Mouse (Mus musculus): ENCODE measurements at regions not wholly inside any gene's neighbourhood (a gene's known extent, or its start where the extent isn't known, plus 50 kb on each side); places are given as distances from the start of the nearest gene placed in this dataset.

DNA sequence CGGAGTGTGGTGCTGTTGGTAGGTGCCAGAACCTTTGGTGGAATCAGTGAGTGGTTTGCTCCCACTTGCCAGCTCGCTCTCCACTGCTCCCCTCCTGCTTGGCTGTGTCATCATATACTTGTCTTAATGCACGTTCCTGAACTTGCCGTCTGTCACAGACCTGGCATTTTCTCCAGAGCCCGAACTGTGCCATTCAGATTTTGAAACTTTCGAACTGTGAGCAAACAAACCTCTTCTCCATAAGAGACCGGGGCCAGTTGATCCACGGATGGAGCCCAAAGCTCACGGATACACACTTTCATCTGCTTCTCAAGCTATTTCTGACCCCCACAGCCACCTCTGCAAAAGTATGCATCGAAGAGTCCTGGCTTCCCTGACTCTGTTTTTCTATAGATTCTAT, 141.0 kb upstream of the Rreb1 start:
- Histone ChIP-seq H3K36me3 (ENCODE audit: insufficient read depth, low read length) (no peaks in the 10 kb centered on the region), H3K9me3 (ENCODE audit: low read length) (peaks cover 9% of the 10 kb centered on the region), H3K4me3 (replicated peaks; ENCODE audit: low read length) (no peak overlapping the region), H3K4me1 (replicated peaks; ENCODE audit: low read depth, low read length) (no peaks in the 10 kb centered on the region), H3K27me3 (ENCODE audit: insufficient read depth, low read length) (no peaks in the 10 kb centered on the region)
- no peak for TF ChIP-seq POU5F1 (IDR thresholded peaks at IDR 0.05; ENCODE audit: borderline replicate concordance, low read length)
- TF ChIP-seq CTCF (conservative IDR thresholded peaks at IDR 0.05; ENCODE audit: low read length): no peak
- no peak for TF ChIP-seq NANOG (IDR thresholded peaks at IDR 0.05; ENCODE audit: borderline replicate concordance, low read length)

DNA sequence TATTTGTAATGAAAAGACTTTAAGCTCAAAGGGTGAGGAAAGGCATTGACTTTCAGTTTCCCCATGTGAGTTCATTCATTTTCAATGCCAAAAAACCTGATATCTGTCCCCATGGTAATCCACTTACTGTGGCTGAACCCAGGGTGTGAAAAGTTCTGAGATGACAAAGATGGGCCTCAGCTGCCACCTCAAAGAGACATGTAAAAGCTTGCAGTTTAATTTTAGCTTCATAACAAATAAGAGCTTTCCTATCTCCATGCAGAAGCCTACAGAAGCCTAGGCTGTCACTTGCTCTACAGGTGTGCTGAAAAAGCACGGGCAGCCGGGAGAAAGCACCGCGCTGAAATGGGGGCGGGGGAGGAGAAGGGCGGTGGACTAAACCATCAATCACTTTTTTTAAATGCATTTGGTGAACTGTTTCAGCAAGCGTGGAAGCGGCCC, 140.1 kb upstream of the Rreb1 start:
- no peak for TF ChIP-seq POU5F1 (IDR thresholded peaks at IDR 0.05; ENCODE audit: borderline replicate concordance, low read length)
- no peak for TF ChIP-seq CTCF (conservative IDR thresholded peaks at IDR 0.05; ENCODE audit: low read length)
- no peak for TF ChIP-seq NANOG (IDR thresholded peaks at IDR 0.05; ENCODE audit: borderline replicate concordance, low read length)
- Histone ChIP-seq H3K4me3 (replicated peaks; ENCODE audit: low read length) (no peak overlapping the region), H3K36me3 (ENCODE audit: insufficient read depth, low read length) (no peaks in the 10 kb centered on the region), H3K9me3 (ENCODE audit: low read length) (no peaks in the 10 kb centered on the region; the same call in 1 of the 2 replicates), H3K27me3 (ENCODE audit: insufficient read depth, low read length) (no peaks in the 10 kb centered on the region), H3K4me1 (replicated peaks; ENCODE audit: low read depth, low read length) (no peaks in the 10 kb centered on the region)

DNA sequence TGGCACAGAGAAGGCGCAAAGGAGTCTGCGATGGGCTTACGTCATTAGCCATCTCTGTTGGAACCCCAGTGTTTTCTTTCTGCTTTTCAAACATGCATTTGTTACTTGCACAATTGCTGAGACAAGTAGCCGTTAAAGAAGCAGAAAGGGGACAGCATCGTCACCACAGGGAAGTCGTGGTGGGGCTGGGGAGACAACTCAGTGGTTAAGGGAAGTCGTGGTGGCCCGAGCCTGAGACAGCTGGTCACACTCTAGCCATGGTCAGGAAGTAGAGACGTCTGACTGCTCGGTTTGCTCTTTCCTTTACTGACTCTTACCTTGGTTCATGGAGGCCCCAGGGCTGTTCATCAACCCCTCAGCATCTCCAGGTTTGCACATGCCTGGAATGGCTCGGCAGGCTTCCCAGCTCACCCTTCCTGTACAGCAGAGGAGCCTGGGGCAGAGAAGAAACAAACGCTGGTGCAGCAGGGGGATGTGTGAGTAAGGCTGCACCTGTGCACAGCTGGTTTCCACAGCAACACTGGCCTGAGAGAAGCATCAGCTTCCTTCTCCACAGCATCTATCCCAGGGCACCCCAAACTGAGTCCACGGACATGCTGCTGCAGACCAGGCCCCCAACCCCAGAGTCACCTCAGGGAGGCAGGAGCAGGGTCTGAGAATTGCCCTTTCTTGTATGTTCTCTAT, 135.6 kb upstream of the Rreb1 start:
- Histone ChIP-seq H3K4me1 (replicated peaks; ENCODE audit: low read depth, low read length) (no peaks in the 10 kb centered on the region), H3K9me3 (ENCODE audit: low read length) (peaks cover 8% of the 10 kb centered on the region), H3K4me3 (replicated peaks; ENCODE audit: low read length) (no peak overlapping the region), H3K36me3 (ENCODE audit: insufficient read depth, low read length) (no peaks in the 10 kb centered on the region), H3K27me3 (ENCODE audit: insufficient read depth, low read length) (no peaks in the 10 kb centered on the region)
- TF ChIP-seq NANOG (IDR thresholded peaks at IDR 0.05; ENCODE audit: borderline replicate concordance, low read length) (no peak), CTCF (conservative IDR thresholded peaks at IDR 0.05; ENCODE audit: low read length) (no peak), POU5F1 (IDR thresholded peaks at IDR 0.05; ENCODE audit: borderline replicate concordance, low read length) (no peak)

DNA sequence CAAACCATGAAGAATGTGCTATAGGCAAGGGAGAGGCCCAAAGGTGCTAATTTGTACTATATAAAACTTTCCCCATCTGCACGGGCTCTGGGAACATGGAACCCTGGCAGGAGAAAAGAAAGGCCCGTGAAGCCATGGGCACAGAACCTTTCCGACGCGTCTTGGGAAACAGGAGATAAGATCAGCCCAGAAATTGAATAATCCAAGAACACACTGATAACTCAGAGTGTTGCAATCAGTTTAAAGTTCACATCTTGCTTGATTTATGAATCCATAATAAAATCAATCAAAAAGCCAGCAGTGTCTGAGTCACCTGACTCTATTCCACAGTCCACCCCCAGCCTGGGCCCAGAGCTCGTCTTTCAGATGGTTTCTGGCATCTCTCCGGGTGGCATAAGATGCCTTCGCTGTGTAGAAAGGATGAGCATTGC, 133.4 kb upstream of the Rreb1 start:
- TF ChIP-seq POU5F1 (IDR thresholded peaks at IDR 0.05; ENCODE audit: borderline replicate concordance, low read length): no peak
- TF ChIP-seq CTCF (conservative IDR thresholded peaks at IDR 0.05; ENCODE audit: low read length): no peak
- no peak for TF ChIP-seq NANOG (IDR thresholded peaks at IDR 0.05; ENCODE audit: borderline replicate concordance, low read length)
- no peak overlapping the region for H3K4me3 ChIP-seq (replicated peaks; ENCODE audit: low read length)
- peaks cover 8% of the 10 kb centered on the region for H3K9me3 ChIP-seq (ENCODE audit: low read length)
- H3K27me3 ChIP-seq (ENCODE audit: insufficient read depth, low read length): no peaks in the 10 kb centered on the region
- no peaks in the 10 kb centered on the region for H3K4me1 ChIP-seq (replicated peaks; ENCODE audit: low read depth, low read length)
- H3K36me3 ChIP-seq (ENCODE audit: insufficient read depth, low read length): no peaks in the 10 kb centered on the region

DNA sequence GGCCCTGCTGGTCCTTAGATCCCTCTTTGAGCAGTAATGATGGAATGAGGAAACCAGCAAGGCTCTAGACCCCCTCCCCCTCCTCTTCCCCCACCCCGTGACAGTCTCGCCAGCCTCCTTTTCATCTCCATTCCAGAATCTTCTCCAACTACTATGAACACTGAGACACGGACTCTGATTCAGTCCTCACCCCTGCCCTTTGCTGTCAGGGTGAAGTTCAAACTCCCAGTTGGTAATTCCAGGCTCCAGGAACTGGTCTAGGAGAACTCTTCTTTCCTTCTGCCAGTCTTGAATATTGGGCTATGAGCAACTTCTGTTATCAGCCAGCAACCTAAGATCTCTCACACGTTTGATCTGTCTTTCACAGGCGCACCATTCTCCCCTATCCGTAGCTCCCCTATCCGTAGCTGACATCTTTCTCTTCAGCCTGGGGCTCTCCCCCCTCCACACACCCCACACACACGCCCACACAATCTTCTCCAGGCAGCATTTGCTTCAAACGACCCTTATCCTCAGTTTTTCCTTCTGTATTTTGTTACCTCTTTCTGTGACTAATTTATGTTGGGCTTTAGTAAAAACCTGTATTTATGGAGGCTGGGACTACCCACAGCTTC, 128.6 kb upstream of the Rreb1 start:
- no peaks in the 10 kb centered on the region for H3K36me3 ChIP-seq (ENCODE audit: insufficient read depth, low read length)
- H3K4me1 ChIP-seq (replicated peaks; ENCODE audit: low read depth, low read length): no peaks in the 10 kb centered on the region
- peaks cover 5% of the 10 kb centered on the region for H3K27me3 ChIP-seq (ENCODE audit: insufficient read depth, low read length)
- no peak overlapping the region for H3K4me3 ChIP-seq (replicated peaks; ENCODE audit: low read length)
- peaks cover 8% of the 10 kb centered on the region for H3K9me3 ChIP-seq (ENCODE audit: low read length)
- TF ChIP-seq NANOG (IDR thresholded peaks at IDR 0.05; ENCODE audit: borderline replicate concordance, low read length) (no peak), POU5F1 (IDR thresholded peaks at IDR 0.05; ENCODE audit: borderline replicate concordance, low read length) (no peak), CTCF (conservative IDR thresholded peaks at IDR 0.05; ENCODE audit: low read length) (no peak)

DNA sequence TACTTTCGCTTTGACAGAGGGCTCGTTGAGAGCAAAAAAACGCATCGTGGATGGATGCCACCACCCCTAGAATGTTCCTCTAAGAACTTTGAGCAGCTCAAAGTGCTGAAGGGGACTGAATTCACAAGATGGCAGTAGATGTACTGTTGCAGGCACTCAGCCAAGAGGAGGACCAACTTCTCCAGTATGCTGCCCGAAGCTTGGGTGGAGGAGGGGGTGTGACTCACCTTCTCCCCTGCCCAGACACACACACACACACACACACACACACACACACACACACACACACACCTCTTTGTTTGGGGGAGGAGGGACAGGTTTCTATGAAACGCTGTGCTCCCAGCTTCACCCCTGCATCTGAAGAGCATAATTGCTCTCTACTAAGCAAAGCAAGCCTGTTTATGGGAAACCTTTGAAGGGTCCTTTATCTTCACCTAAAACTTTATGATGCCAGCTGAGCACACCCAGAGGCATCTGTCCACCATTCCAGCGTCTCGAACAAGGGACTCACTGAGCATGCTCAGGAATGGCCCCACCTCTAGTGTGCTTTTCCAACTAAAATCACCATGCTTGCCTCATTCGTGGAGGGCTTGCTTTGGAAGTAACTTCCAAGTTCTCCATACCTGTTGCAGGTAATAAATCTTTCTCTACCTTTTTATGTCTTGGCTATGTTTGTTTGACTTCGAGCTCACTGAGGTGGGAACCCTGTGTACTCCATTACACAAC, 126.8 kb upstream of the Rreb1 start:
- TF ChIP-seq CTCF (conservative IDR thresholded peaks at IDR 0.05; ENCODE audit: low read length) (no peak), NANOG (IDR thresholded peaks at IDR 0.05; ENCODE audit: borderline replicate concordance, low read length) (no peak), POU5F1 (IDR thresholded peaks at IDR 0.05; ENCODE audit: borderline replicate concordance, low read length) (no peak)
- H3K36me3 ChIP-seq (ENCODE audit: insufficient read depth, low read length): no peaks in the 10 kb centered on the region

DNA sequence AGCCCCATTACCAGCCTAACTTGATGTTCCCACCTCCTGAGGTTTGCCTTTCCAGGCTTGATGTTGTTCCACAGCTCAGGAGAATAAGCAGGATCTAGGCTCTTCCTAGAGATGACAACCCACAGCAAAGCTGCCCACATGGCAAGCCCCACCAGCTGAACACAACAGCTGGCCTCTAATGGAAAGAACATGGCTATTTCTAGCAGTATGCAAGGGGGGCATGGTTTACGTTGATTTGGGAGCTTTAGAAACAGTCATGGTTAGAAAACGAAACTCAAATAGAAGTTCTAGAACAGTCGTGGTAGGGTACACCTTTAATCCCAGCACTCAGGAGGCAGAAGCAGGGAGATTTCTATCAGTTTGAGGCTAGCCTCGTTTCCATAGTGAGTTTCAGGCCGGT, 123.5 kb upstream of the Rreb1 start:
- peaks cover 10% of the 10 kb centered on the region for H3K27me3 ChIP-seq (ENCODE audit: insufficient read depth, low read length)
- no peak overlapping the region for H3K4me3 ChIP-seq (replicated peaks; ENCODE audit: low read length)
- H3K4me1 ChIP-seq (replicated peaks; ENCODE audit: low read depth, low read length): no peaks in the 10 kb centered on the region
- H3K9me3 ChIP-seq (ENCODE audit: low read length): no peaks in the 10 kb centered on the region
- no peaks in the 10 kb centered on the region for H3K36me3 ChIP-seq (ENCODE audit: insufficient read depth, low read length)
- TF ChIP-seq NANOG (IDR thresholded peaks at IDR 0.05; ENCODE audit: borderline replicate concordance, low read length) (no peak), POU5F1 (IDR thresholded peaks at IDR 0.05; ENCODE audit: borderline replicate concordance, low read length) (no peak), CTCF (conservative IDR thresholded peaks at IDR 0.05; ENCODE audit: low read length) (no peak)

More for the DNA sequence above, 126.8 kb upstream of the Rreb1 start:
- Histone ChIP-seq H3K4me1 (replicated peaks; ENCODE audit: low read depth, low read length) (no peaks in the 10 kb centered on the region), H3K27me3 (ENCODE audit: insufficient read depth, low read length) (peaks cover 8% of the 10 kb centered on the region), H3K9me3 (ENCODE audit: low read length) (peaks cover 8% of the 10 kb centered on the region), H3K4me3 (replicated peaks; ENCODE audit: low read length) (no peak overlapping the region)

DNA sequence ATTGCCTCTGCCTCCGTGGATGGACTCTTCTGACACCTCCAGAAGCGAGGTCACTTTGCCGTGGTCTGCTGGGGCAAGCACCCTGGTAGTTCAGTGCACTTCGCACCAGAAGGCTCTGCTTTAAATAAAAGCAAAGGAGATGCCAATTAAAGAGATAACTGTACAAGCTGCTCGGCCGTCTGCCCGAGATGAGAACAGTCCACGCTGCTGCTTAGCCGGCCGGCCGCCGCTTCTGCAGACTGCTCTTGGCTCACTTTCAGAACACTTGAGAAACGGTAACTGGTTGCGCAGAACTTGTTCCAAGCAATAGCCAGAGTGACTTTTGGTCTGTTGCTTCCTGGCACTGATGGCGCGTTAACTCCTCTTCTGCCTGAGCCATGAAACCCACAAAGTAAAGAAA, 121.0 kb upstream of the Rreb1 start:
- Histone ChIP-seq H3K27me3 (ENCODE audit: insufficient read depth, low read length) (peaks cover 9% of the 10 kb centered on the region), H3K36me3 (ENCODE audit: insufficient read depth, low read length) (no peaks in the 10 kb centered on the region), H3K4me3 (replicated peaks; ENCODE audit: low read length) (no peak overlapping the region), H3K9me3 (ENCODE audit: low read length) (no peaks in the 10 kb centered on the region), H3K4me1 (replicated peaks; ENCODE audit: low read depth, low read length) (peaks cover 5% of the 10 kb centered on the region)
- no peak for TF ChIP-seq POU5F1 (IDR thresholded peaks at IDR 0.05; ENCODE audit: borderline replicate concordance, low read length)
- no peak for TF ChIP-seq NANOG (IDR thresholded peaks at IDR 0.05; ENCODE audit: borderline replicate concordance, low read length)
- TF ChIP-seq CTCF (conservative IDR thresholded peaks at IDR 0.05; ENCODE audit: low read length): no peak
